Mouse (Mus musculus) embryonic fibroblast, embryonic 13.5 days (primary cell): ENCODE measurements around the gene Olfr50. TPM values are rescaled to one million over a fixed set of nuclear protein-coding genes. Genes with fewer than 3 reads are reported as not detected.

Source experiments
- H3K27ac ChIP-seq: 2 replicates; pipeline ENCODE4 v1.5.1; 2012; ENCODE audit warnings: low read length, control low read depth, inconsistent platforms; ENCODE audit not compliant: insufficient read depth
- H3K4me1 ChIP-seq: 2 replicates; pipeline ENCODE4 v1.6.1; 2011; ENCODE audit warnings: low read length; ENCODE audit not compliant: control insufficient read depth, insufficient read depth
- H3K4me3 ChIP-seq: 2 replicates; pipeline ENCODE4 v1.5.1; 2011; ENCODE audit warnings: mild to moderate bottlenecking, control low read depth, low read length; ENCODE audit not compliant: insufficient read depth
- CTCF ChIP-seq: IDR thresholded peaks from 2 replicates; pipeline ENCODE4 v1.5.1; 2011; ENCODE audit warnings: mild to moderate bottlenecking, control low read depth, low read length, moderate library complexity, borderline replicate concordance; ENCODE audit not compliant: insufficient read depth
- POLR2A ChIP-seq: IDR thresholded peaks from 2 replicates; pipeline ENCODE4 v1.6.1; 2011; ENCODE audit warnings: low read depth, mild to moderate bottlenecking, control low read depth, low read length, moderate library complexity
- polyA plus RNA-seq: library from polyadenylated mRNA; stranded (reverse); fragments of >200 nt; gene quantifications from 2 replicates; pipeline ENCODE4 v1.2.4, GENCODE M21; 2011; ENCODE audit warnings: low read depth; ENCODE audit not compliant: missing spikeins, insufficient read length

Olfr50 gene
- not detected in 2 replicates for polyA plus RNA-seq

DNA sequence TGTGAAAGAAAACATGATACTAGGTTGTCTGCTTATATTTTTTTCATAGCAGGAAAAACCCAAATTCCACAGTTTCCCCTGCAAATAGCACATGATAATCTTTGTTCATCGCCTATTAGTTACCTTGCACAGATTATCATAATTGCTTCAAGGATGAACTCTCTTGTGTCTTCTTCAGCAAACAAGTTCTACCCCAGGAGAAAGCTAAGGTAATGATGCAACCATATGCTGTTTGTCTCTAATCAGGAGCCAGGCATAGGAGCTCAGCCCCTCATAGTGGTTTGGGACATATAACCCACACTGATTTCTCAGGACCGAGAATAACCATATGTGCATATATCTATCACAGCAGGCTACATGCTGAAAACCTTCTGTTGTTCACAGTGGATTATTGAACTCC, at the start of gene Olfr50:
Gene Olfr50, plus strand, starts transcription at position 301 of the 400 bp plus-strand sequence.
- Histone ChIP-seq H3K27ac (no peak within 1 kb of the TSS), H3K4me1 (no peaks in the 10 kb centered on the region), H3K4me3 (no peak within 1 kb of the TSS)
- TF ChIP-seq POLR2A (no peak), CTCF (no peak)

DNA sequence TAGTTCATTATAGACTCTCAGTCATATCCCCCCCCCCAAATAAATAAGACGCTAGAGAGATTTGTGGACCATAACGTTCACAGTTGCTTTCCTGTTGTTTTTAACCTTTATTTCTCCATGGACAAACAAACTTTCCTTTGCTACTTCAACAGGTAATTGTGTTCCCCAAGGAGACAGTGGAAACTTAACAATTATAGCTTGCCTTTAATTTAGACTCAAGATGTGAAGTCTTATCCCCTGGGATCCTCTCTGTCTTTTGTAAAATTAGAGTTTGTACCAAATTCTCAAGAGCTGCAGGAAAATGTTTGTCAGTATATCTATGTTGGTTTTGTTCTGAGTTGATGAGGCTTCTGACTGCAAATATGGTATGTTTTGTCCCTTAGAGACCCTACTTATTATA, 6.4 kb upstream of the Olfr50 start, which contains the start of gene Olfr348:
Gene Olfr348, plus strand, starts transcription at position 301 of the 400 bp plus-strand sequence.
- no peak for TF ChIP-seq CTCF
- no peak for TF ChIP-seq POLR2A
- H3K4me3 ChIP-seq = no peak within 1 kb of the TSS
- H3K27ac ChIP-seq = no peak within 1 kb of the TSS
- no peaks in the 10 kb centered on the region for H3K4me1 ChIP-seq

DNA sequence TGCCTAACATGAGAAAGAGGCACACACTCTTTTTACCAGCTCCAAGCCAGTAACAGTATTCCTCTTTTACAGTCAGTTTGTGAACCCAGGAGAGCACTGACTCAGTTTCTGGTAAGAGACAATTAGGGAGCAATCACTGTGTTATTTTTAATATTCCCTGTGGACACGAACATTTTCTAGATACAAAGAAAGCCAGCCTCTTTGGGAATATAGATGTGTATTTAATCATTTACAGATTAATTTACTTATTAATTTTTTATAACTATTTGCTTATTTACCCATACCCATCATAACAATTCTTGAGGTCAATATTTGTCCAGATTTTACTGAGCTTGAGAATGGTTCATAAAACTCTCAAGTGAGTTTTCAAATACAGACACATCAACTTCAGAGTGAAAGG, 26.6 kb downstream of the Olfr50 start, which contains the start of gene Olfr3:
Gene Olfr3, minus strand, starts transcription at position 101 of the 400 bp plus-strand sequence.
- TF ChIP-seq CTCF (no peak), POLR2A (no peak)
- Histone ChIP-seq H3K4me3 (no peak within 1 kb of the TSS), H3K27ac (no peak within 1 kb of the TSS), H3K4me1 (no peaks in the 10 kb centered on the region)

DNA sequence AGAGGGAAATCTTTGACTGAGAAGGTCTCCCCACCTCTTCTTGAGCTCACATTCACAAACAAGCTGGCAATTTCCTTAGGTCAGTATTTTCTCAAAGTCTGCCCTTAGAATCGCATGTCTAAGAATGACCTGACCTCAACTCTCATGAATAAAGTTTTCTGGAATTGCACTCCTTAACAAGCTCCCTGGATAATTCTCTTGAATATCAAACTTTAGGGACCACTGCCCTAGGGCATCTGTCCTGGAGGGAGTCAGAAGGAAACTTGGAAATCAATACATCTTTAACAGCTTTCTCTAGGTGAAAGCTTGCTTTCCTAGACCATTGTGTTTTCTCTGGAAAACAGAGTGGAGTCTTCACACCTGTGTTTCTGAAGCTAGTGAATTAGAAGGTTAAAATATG, 55.7 kb downstream of the Olfr50 start, which contains the start of gene Olfr350:
Gene Olfr350, plus strand, starts transcription at position 301 of the 400 bp plus-strand sequence.
- TF ChIP-seq CTCF (no peak), POLR2A (no peak)
- Histone ChIP-seq H3K4me3 (no peak within 1 kb of the TSS), H3K4me1 (no peaks in the 10 kb centered on the region), H3K27ac (no peak within 1 kb of the TSS)

Other genes starting within 250 kb of the Olfr50 start
- gene Olfr344, start 223.9 kb upstream of the Olfr50 start, polyA plus RNA-seq = not detected in 2 replicates
- gene Olfr345, start 150.5 kb upstream of the Olfr50 start, polyA plus RNA-seq = not detected in 2 replicates
- not detected in 2 replicates for gene Olfr346, start 104.8 kb upstream of the Olfr50 start, polyA plus RNA-seq
- not detected in 2 replicates for gene Olfr347, start 58.6 kb upstream of the Olfr50 start, polyA plus RNA-seq
- not detected in 2 replicates for gene Olfr348, start 6.3 kb upstream of the Olfr50 start, polyA plus RNA-seq
- gene Olfr3, start 26.5 kb downstream of the Olfr50 start, polyA plus RNA-seq = not detected in 2 replicates
- not detected in 2 replicates for gene Olfr350, start 55.8 kb downstream of the Olfr50 start, polyA plus RNA-seq
- gene Olfr351, start 72.1 kb downstream of the Olfr50 start, polyA plus RNA-seq = not detected in 2 replicates
- gene Olfr352, start 77.9 kb downstream of the Olfr50 start, polyA plus RNA-seq = 0.21 TPM in 1 of 2 replicates, not detected in the other
- gene Olfr353, start 102.4 kb downstream of the Olfr50 start, polyA plus RNA-seq = not detected in 2 replicates
- gene Olfr354, start 115.1 kb downstream of the Olfr50 start, polyA plus RNA-seq = not detected in 2 replicates
- gene Olfr355, start 138.4 kb downstream of the Olfr50 start, polyA plus RNA-seq = not detected in 2 replicates
- gene Olfr356, start 146.6 kb downstream of the Olfr50 start, polyA plus RNA-seq = not detected in 2 replicates
- not detected in 2 replicates for gene Olfr357, start 203.3 kb downstream of the Olfr50 start, polyA plus RNA-seq
- not detected in 2 replicates for gene Olfr358, start 218.8 kb downstream of the Olfr50 start, polyA plus RNA-seq